Mouse (Mus musculus): ENCODE results near the gene Tgfbr1. TPM values are rescaled to one million over a fixed set of nuclear protein-coding genes. Genes with fewer than 3 reads are reported as not detected.

The Tgfbr1 gene
- 26.1 and 27.8 TPM in 2 replicates for total RNA-seq (2017)

DNA sequence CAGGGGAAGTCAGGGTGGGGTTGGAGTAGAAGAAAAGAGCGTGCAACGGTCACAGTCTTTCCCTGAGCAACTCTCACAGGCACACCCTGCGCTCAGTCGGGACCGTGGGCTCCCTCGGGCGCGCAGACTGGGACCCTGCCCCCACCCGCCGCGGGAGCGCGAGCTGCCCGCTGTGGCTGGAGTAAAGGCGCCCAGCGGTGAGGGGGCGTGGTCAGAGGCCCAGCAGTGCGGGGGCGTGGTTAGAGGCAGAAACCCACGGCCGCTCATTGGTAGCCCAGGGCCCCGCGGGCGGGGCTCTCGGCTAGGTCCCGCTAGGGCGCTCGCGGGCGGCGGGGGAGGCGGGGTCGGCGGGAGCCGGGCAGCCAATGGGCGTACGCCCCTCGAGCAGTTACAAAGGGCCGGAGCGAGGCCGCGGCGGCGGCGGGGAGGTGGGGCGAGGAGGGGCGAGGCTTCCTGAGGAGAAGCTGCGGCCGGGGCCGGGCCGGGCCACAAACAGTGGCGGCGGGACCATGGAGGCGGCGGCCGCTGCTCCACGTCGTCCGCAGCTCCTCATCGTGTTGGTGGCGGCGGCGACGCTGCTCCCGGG lies at the start of gene Tgfbr1:
TSS of gene Tgfbr1 (plus strand) at position 420 of the 586 bp plus-strand sequence.
- ATAC-seq (replicated peaks; ENCODE audit: low read depth, poor library complexity, severe bottlenecking) = peak; percentile 86

DNA sequence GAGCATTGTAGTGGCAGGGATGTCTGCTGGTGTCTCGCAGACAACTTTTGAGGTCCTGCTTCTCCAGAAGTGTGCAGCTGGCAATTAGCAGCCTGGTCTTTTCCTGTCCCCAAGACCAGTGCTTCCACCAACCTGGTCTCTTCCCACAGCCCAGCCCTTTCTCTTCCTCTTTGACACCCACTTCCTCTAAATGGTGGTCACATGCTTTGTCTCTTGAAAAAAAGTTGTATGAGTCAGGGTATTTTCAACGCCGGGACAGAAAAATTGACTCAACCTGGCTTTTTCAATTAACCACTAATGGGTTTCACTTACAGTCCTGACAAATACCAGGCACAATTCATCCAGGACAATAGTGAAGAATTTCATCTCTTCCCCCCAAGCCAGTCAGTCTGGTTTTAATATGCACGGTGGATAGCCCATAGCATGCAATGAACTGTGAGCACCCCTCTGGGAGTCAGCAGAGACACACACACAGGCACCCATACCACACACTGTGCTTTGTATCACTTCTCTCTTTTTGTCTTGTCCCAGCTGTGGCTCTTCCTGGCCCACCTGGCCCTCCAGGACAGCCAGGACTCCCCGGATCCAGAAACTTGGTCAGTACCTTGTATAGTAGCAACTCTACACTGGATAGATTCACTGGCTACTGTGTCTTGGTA lies 49.6 kb upstream of the Tgfbr1 start:
- ATAC-seq (replicated peaks; ENCODE audit: low read depth, poor library complexity, severe bottlenecking) = peak; percentile 84

GRCm38 (mm10) chr4:47309886-47310625 lies 43.0 kb upstream of the Tgfbr1 start:
- no peak for ATAC-seq (replicated peaks; ENCODE audit: low read depth, poor library complexity, severe bottlenecking)

DNA sequence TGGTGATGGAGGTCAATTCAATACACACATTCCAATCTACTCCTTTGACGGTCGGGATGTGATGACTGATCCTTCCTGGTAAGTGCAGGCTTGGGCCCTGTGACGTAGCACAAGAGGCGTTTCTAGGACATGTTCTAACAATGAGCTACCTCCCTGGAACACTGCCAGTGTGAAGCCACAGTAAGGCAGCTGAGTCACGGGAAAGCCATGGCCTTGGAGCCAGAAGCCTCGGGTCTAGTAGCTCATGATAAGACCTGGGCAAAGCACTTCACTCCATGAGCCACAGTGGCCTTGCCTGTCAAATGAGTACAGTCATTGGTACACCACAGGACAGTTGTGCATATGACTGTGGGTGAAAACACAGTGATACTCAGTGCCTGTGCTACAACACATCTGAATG lies 42.2 kb upstream of the Tgfbr1 start:
- peak; percentile 81 for ATAC-seq (replicated peaks; ENCODE audit: low read depth, poor library complexity, severe bottlenecking)

- peak; percentile 16; the same call in 1 of the 2 replicates for ATAC-seq (replicated peaks; ENCODE audit: low read depth, poor library complexity, severe bottlenecking)
Measured at GRCm38 (mm10) chr4:47311467-47311866, 41.6 kb upstream of the Tgfbr1 start.

DNA sequence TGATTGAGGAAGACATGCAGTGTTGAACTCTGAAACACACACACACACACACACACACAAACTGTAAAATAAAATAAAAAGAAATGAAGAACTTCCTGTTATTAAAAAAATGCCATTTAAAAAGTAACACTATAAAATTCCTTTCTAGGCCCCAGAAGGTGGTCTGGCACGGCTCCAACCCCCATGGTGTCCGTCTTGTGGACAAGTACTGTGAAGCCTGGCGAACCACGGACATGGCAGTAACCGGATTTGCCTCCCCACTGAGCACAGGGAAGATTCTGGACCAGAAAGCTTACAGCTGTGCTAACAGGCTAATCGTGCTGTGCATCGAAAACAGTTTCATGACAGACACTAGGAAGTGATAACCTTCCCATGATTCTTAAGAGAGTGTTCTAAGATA lies 41.1 kb upstream of the Tgfbr1 start:
- ATAC-seq (replicated peaks; ENCODE audit: low read depth, poor library complexity, severe bottlenecking) = no peak

DNA sequence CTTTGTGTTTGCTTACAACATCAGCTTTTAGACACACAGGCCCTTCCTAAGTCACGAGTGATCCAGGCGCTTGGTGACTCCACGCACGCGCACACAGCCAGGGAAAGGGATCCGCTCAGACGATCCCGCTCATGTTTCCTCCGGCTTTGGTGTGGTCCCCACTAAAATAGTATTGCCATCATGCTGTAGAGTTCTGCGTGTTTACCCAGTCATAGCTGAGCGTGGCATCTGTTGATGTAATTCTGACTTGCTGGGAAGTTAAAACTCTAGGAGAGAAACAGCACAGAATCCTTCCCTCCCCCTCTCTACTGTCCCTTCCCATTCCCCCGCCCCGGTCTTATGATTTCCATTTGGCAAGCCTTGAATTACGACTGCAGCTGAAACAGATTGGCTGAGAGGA lies 40.3 kb upstream of the Tgfbr1 start:
- no peak for ATAC-seq (replicated peaks; ENCODE audit: low read depth, poor library complexity, severe bottlenecking)

DNA sequence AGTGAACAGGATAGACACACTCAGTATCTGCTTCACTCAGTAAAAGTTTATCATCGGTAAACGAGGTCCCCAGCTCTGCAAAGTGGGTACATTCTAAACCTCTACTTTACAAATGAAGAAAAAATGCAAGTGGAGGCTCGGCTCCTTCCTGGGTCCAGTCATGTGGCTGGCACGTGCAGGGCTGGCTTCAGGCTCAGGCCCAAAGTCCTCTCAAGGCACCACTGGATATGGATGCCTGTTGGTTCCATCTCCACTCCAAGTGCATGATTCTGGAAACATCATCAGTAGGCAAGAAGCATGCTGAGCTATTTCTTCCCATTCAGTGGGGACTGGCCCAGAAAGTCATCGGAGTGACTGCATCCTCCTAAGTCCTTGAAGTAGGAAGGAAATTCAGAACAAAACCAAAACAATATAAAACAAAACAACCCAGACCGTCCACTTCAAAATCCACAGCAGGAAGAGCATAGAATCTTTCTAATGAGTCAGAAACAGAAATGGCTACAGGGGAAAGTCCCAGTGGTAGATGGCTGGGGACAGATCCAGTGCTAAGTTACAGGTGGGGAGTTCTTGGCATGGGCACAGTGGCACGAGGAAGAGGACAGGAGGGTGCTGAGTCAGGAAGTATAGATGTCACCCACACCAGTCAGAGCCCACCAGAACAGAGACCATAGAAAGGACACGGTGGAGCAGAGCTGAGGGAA lies 39.2 kb upstream of the Tgfbr1 start:
- no peak for ATAC-seq (replicated peaks; ENCODE audit: low read depth, poor library complexity, severe bottlenecking)

DNA sequence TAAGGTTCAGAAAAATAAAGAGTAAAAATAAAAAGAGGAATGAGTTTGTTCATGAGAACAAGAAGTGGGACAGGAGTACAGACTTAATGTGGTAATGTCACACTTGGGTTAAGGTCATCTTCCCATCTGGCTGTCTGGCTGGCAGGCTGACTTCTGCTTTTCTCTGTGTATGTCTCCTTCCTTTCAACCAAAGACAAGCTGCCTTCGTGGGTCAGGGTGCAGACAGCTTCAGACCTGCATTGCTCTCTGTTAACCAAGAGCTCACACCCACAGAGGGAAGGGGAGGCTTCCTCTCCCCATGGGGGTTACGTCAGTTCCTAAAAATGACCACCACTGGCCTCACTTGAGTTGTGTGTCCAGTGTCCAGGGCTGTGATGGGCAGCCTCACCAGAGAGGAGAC lies 37.6 kb upstream of the Tgfbr1 start:
- peak; percentile 55 for ATAC-seq (replicated peaks; ENCODE audit: low read depth, poor library complexity, severe bottlenecking)

DNA sequence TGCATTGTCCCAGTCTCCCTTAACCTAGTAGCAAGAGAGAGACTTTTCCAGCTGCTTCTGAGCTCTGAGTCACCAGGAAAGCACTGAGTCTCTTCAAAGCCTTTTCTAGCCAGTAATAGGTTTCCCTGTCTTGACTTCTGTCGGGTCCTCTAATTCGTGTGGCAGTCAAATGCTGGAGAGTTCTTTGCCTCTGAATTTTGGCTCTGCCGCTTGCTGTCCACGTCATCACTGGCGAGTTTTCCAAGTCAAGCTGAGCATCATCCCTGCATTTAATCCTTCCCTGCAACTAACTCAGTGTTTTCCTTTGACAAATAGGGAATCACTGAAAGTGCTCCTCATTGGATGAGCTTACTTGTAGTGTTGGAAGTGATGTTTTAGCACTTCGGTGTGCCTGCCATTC lies 36.6 kb upstream of the Tgfbr1 start:
- no peak for ATAC-seq (replicated peaks; ENCODE audit: low read depth, poor library complexity, severe bottlenecking)

DNA sequence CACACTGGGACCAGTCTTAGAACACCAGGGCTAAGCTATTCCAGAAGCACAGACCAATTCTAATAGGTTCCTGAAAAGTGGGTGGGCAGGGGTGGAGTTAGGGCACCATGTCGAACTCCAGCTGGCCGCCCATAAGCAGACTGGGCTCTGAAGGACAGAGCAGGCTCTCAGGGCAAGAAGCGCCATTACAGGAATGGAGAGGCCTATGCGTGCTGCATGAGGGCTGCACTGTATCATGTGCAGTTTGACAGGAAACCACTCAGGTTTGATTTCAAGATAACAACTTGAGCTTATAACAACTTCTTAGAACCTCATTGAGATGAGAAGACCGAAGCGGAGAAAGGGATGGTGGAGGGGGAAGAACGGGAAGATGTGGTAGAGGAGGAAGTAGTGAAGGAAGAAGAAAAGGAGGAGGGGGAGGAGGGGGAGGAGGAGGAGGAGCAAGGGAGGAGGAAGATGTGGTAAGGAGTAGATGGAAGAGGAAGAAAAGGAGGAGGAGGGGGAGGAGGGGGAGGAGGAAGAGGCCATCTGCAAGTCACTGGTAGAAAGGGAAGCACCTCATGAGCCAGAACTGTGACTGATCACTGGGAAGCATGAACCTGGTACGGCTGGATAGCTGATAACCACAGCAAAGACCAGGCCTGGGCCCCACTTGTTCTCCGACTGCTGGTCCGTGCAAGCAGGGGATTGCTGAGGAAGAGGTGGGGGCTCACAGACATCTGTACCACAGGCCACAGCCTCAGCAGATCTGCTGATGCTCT lies 33.3 kb upstream of the Tgfbr1 start:
- ATAC-seq (replicated peaks; ENCODE audit: low read depth, poor library complexity, severe bottlenecking) = peak; percentile 53

- no peak for ATAC-seq (replicated peaks; ENCODE audit: low read depth, poor library complexity, severe bottlenecking)
Measured at GRCm38 (mm10) chr4:47322315-47322714, 30.7 kb upstream of the Tgfbr1 start.

DNA sequence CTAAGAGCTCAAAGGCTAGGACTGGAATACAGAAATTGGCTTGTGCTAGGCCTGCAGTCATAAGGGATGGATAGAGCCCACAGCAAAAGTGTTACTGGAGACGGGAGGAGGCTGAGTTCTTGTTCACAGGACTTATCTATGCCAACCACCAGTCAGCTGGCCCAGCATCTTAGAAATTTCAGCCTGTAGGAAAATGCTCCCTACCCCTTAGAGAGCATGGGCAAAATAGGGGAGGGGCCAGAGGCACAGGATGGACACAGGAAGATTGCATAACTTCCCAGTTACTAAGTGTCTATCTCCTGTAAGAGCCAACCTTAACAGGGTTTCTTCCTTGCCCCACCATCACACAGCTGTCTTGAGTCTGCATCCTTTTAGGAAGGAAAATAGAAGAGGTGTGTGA lies 28.8 kb upstream of the Tgfbr1 start:
- ATAC-seq (replicated peaks; ENCODE audit: low read depth, poor library complexity, severe bottlenecking) = peak; percentile 37; the same call in 1 of the 2 replicates

DNA sequence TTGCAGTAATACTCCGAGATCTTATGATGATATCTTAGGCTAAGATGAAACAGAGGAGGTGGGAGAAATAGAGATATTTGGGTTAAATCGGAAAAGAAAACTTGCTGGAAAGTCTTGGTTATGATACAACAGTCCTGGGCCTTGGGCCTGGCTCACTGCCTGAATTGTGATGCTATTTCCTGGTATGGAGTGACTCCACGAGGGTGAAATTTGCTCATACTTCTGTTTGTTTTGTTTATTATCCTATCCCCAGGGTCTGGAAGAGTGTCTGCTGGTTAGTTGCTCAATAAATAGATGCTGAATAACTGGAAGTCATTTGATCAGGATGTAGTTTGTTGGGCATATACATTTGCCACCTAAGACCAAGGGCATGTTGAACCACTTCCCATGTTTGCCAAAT lies 25.2 kb upstream of the Tgfbr1 start:
- ATAC-seq (replicated peaks; ENCODE audit: low read depth, poor library complexity, severe bottlenecking) = no peak

GRCm38 (mm10) chr4:47329285-47329684 lies 23.7 kb upstream of the Tgfbr1 start:
- no peak for ATAC-seq (replicated peaks; ENCODE audit: low read depth, poor library complexity, severe bottlenecking)

- ATAC-seq (replicated peaks; ENCODE audit: low read depth, poor library complexity, severe bottlenecking) = no peak
Measured at GRCm38 (mm10) chr4:47330378-47331052, 22.5 kb upstream of the Tgfbr1 start.

DNA sequence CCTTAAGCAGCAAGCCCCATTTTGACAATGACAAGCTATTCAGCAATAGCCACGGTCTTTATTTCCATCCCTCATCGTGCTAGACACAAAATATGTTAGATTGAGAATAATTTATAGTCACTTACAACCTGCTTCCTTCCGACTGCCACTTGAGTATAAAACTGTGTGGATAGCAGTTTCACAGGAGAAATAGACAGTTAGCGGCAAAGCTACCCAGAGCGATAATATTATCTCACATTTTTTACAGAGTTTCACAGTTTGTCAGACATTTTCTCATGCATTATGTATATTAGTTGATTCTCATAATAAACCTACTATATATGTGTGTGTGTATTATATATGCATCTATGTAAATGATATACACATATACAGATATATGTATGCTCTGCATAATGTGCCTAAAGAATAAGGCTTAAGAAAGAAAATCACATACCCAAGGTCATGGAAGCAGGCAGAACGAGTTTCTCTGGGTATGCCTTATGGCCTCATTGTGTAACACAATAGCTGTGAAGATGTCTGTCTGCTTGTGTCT lies 20.1 kb upstream of the Tgfbr1 start:
- no peak for ATAC-seq (replicated peaks; ENCODE audit: low read depth, poor library complexity, severe bottlenecking)

DNA sequence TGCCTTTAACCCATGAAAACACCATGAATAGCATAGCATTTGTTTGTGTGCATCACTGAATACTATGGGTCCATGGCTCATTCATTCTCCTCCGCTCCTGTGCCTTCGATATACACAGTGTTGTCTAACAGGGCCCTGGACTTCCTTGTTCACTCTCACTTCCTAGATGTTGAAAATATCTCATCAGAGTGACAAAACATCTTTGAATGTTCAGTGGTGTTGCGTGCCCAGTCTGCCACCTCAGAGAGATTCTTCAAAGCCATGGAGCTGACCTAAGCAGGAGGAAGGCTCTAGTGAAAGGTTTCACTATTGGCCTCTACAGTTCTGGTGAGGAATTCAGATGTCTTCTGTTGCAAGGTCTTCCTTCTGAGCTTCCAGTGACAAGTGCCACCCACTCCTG lies 19.5 kb upstream of the Tgfbr1 start:
- peak; percentile 42; the same call in 1 of the 2 replicates for ATAC-seq (replicated peaks; ENCODE audit: low read depth, poor library complexity, severe bottlenecking)

- no peak for ATAC-seq (replicated peaks; ENCODE audit: low read depth, poor library complexity, severe bottlenecking)
Measured at GRCm38 (mm10) chr4:47336941-47337600, 16.0 kb upstream of the Tgfbr1 start.

All from common myeloid progenitor, adult 5-6 weeks (primary cell).